Mouse (Mus musculus) induced T-regulatory cell, adult 2 months (primary cell): Measurements from ENCODE around the gene Tmem184a.

Source experiments
- DNase-seq: peaks from one replicate; pipeline ENCODE4 v3.0.0-alpha.2; 2012; ENCODE audit warnings: low read depth

The Tmem184a gene

GRCm38 (mm10) chr5:139813126-139813490, 6.6 kb downstream of the Tmem184a start:
- no peak for DNase-seq

GRCm38 (mm10) chr5:139812398-139813125, 7.2 kb downstream of the Tmem184a start:
- DNase-seq: no peak

GRCm38 (mm10) chr5:139811677-139812397, 7.9 kb downstream of the Tmem184a start:
- no peak for DNase-seq

GRCm38 (mm10) chr5:139809397-139809796, 10.3 kb downstream of the Tmem184a start:
- DNase-seq: peak; percentile 42

GRCm38 (mm10) chr5:139805924-139806323, 13.8 kb downstream of the Tmem184a start:
- no peak for DNase-seq

GRCm38 (mm10) chr5:139804573-139805111, 15.1 kb downstream of the Tmem184a start:
- DNase-seq: no peak

- no peak for DNase-seq
These were observed 15.6 kb downstream of the Tmem184a start for GRCm38 (mm10) chr5:139804107-139804551.

- DNase-seq: peak; percentile 55
These were observed 16.1 kb downstream of the Tmem184a start for GRCm38 (mm10) chr5:139803601-139804102.

- no peak for DNase-seq
These were observed 16.6 kb downstream of the Tmem184a start for GRCm38 (mm10) chr5:139803165-139803564.

GRCm38 (mm10) chr5:139801880-139802279, 17.8 kb downstream of the Tmem184a start:
- DNase-seq: no peak

- no peak for DNase-seq
These were observed 18.5 kb downstream of the Tmem184a start for GRCm38 (mm10) chr5:139801231-139801630.

GRCm38 (mm10) chr5:139799801-139800590, 19.7 kb downstream of the Tmem184a start:
- DNase-seq: no peak

- DNase-seq: no peak
These were observed 20.7 kb downstream of the Tmem184a start for GRCm38 (mm10) chr5:139799041-139799440.

GRCm38 (mm10) chr5:139798168-139798900, 21.4 kb downstream of the Tmem184a start:
- DNase-seq: no peak

GRCm38 (mm10) chr5:139797473-139798167, 22.1 kb downstream of the Tmem184a start:
- DNase-seq: no peak

- DNase-seq: no peak
These were observed 22.8 kb downstream of the Tmem184a start for GRCm38 (mm10) chr5:139796900-139797299.

- no peak for DNase-seq
These were observed 23.6 kb downstream of the Tmem184a start for GRCm38 (mm10) chr5:139796001-139796620.

GRCm38 (mm10) chr5:139794938-139795337, 24.8 kb downstream of the Tmem184a start:
- peak; percentile 37 for DNase-seq

- no peak for DNase-seq
These were observed 25.6 kb downstream of the Tmem184a start for GRCm38 (mm10) chr5:139794137-139794536.
